Mouse (Mus musculus): ENCODE measurements around the gene E2f7.

GRCm38 (mm10) chr10:110726431-110726830 is 18.8 kb upstream of the E2f7 start:
- TF ChIP-seq MXI1 (IDR thresholded peaks at IDR 0.05; ENCODE audit: low read depth, low read length) (no peak), POLR2A (IDR thresholded peaks at IDR 0.05; ENCODE audit: control insufficient read depth in 1 of 2, insufficient read depth in 1 of 2, low read depth in 1 of 2, low read length in 2 of 2, poor library complexity in 1 of 2) (no peak)
